Mouse (Mus musculus) bone marrow macrophage, adult 2 months (primary cell): Measurements from ENCODE around the gene Mas1. TPM values are rescaled to one million over a fixed set of nuclear protein-coding genes. Genes with fewer than 3 reads are reported as not detected.

ENCODE experiments used
- H3K27ac ChIP-seq: 2 replicates; pipeline ENCODE4 v1.5.1; 2012; ENCODE audit warnings: low read depth, low read length; ENCODE audit not compliant: insufficient read depth
- H3K4me1 ChIP-seq: 2 replicates; pipeline ENCODE4 v1.6.1; 2012; ENCODE audit warnings: low read length; ENCODE audit not compliant: control insufficient read depth, insufficient read depth
- H3K4me3 ChIP-seq: 2 replicates; pipeline ENCODE4 v1.5.1; 2012; ENCODE audit warnings: mild to moderate bottlenecking, low read length, moderate library complexity; ENCODE audit not compliant: insufficient read depth
- CTCF ChIP-seq: IDR thresholded peaks from 2 replicates; pipeline ENCODE4 v1.5.1; 2012; ENCODE audit warnings: low read depth, mild to moderate bottlenecking, low read length, moderate library complexity
- POLR2A ChIP-seq: IDR thresholded peaks from 2 replicates; pipeline ENCODE4 v1.6.1; 2012; ENCODE audit warnings: mild to moderate bottlenecking, low read depth, low read length, borderline replicate concordance
- polyA plus RNA-seq: library from polyadenylated mRNA; stranded (reverse); fragments of >200 nt; gene quantifications from 2 replicates; pipeline ENCODE4 v1.2.4, GENCODE M21; 2012; ENCODE audit not compliant: missing spikeins, insufficient read depth, insufficient read length

The Mas1 gene
- polyA plus RNA-seq, 1 experiment, result not detected

DNA sequence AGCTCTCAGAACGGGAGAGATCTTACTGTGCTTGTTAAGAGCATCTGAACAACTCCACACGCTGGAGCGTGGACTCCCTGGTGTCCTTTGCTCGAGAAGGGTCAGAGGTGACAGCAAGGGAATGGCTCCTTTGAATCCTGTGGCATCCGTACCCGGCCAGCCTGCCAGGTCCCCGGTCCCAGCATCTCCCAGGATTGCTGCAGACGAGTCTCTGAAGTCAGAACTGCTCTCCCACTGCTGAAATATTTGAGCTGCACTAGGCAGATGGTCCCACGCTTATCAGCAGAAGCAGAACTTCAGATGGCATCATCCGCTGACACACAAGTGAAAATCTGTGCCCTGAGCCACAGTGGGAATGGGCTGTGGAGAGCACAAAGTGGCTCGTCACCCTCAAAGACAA lies 16.3 kb downstream of the Mas1 start:
- H3K4me1 ChIP-seq, result peaks cover 8% of the 10 kb centered on the region
- H3K27ac ChIP-seq, result no peak overlapping the region
- H3K4me3 ChIP-seq, result no peak overlapping the region
- no peak for TF ChIP-seq CTCF
- no peak for TF ChIP-seq POLR2A

DNA sequence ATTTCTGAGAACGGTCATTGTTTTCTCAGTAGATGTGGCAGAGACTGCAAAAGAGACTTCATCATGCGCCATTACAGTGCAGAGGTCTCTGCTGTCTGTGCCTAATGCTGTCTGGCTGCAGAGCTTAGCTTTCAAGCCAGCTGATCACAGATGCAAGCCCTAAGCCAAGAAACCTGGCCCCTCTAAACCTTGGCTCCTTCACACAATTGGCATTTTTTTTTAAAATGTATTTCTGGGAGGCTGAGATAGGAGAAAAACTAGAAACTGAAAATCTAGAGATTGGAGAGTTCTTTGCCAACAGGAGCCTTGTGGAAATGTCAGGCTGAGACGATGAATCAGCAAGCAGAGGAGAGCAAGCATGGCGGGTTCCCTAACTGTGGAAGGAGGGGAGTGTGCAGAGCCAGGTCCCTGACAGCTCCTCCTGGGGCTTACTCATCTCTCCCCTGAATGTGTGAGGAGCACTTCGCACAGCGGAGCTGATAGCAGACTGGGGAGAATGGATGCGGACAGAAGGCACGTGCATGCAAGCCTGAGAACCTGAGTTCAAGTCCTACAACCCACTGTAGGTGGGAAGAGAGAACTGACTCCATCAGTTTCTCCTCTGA lies 18.1 kb downstream of the Mas1 start:
- Histone ChIP-seq H3K4me1 (peaks cover 8% of the 10 kb centered on the region), H3K27ac (no peak overlapping the region), H3K4me3 (no peak overlapping the region)
- TF ChIP-seq POLR2A (no peak), CTCF (no peak)

DNA sequence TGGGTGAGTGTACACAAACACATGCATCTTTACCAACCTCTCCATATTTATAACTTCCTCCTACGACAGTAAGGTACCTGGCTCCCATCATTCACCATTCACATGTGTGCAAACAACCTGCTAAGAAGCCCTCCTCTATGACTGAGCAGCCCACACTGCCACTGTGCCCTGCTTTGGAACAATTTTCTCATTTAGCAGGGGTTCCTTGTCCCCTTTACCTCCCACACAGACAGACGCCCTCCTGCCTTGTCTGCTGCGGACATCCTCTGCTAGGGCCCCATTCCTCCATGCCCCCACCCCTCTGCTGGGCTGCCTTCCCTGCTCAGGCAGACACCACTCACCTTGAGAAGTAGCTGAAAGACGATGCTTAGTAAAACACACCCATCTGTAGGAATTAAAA lies 20.2 kb downstream of the Mas1 start:
- H3K4me3 ChIP-seq, result no peak overlapping the region
- no peaks in the 10 kb centered on the region for H3K4me1 ChIP-seq
- TF ChIP-seq CTCF (no peak), POLR2A (no peak)
- H3K27ac ChIP-seq, result no peak overlapping the region

DNA sequence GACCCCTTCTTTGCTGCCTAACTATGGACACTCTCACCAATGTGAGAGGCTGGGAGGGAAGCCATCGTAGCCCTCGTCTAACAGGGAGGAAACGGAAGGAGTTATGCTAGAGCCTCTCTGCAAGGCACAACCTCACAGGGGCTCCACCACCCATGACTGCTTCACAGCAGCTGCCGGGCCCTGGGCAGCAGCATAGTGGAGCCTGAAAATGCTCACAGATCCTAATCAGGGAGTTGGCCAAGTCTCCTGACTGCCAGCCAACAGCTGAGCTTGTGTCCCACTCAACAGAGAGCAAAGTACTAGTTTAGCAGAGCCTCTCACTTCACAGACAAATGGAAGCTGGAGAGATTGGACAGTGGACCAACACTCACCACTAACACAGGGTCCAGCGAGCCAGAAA lies 21.5 kb downstream of the Mas1 start:
- H3K27ac ChIP-seq, result no peak overlapping the region
- TF ChIP-seq POLR2A (no peak), CTCF (no peak)
- no peak overlapping the region for H3K4me3 ChIP-seq
- no peaks in the 10 kb centered on the region for H3K4me1 ChIP-seq

DNA sequence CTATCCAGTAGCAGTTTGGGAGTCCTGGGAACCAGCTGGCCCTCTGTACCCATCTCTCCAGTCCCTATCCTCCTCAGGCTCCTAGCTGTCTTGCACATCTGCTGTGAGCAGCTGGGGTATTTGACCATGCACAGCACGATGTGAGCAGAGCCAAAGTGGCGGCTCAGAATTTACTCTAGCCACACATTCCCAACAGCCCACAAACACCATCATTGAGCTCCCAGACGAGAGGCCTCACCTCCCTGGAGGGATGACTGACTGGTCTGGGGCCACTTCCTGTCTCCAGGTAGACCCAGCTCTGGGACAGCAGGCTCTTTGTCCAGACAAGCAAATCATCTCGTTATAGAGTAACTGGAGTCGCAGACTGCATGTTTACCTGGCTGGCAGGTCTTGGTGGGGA lies 22.1 kb downstream of the Mas1 start:
- no peak for TF ChIP-seq CTCF
- no peak for TF ChIP-seq POLR2A
- Histone ChIP-seq H3K27ac (no peak overlapping the region), H3K4me3 (no peak overlapping the region), H3K4me1 (no peaks in the 10 kb centered on the region)

DNA sequence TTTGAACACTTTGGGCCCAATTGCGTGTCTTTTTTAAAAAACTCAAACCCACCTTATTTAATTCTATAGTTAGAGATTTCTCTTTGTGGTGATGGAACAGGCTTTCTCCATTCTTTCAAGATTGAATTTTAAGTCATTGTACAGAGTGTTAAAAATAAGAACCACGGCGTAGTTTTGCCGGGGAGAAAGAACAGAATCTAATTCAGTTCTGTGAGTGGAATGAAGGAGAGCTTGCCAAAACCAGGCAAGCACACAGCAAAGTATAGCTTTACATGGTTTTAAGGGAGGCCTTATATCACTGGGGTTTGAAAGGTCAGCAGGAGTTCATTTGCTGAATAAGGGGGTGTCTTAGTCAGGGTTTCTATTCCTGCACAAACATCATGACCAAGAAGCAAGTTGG lies 23.4 kb downstream of the Mas1 start:
- Histone ChIP-seq H3K27ac (no peak overlapping the region), H3K4me3 (no peak overlapping the region), H3K4me1 (no peaks in the 10 kb centered on the region)
- TF ChIP-seq POLR2A (no peak), CTCF (no peak)

DNA sequence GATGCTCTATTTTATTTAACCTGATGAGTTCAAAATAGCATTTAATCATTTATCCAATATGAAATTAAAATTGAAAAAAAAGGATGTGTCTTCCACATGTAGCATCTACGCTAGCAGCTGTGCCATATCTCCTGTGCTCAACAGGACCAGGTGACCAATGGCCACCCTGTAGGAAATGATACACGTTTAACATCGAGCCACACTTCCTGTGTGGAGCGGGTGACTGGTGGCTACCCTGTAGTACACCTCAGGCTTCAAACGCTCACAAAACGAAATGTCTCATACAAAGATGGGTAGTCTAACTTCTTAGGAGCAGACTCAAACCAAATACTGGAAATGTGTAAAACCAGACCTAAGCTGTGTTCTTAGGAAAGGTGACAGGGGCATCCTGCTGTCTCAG lies 24.1 kb downstream of the Mas1 start:
- no peak for TF ChIP-seq CTCF
- TF ChIP-seq POLR2A, result no peak
- H3K4me1 ChIP-seq, result no peaks in the 10 kb centered on the region
- no peak overlapping the region for H3K27ac ChIP-seq
- H3K4me3 ChIP-seq, result no peak overlapping the region

DNA sequence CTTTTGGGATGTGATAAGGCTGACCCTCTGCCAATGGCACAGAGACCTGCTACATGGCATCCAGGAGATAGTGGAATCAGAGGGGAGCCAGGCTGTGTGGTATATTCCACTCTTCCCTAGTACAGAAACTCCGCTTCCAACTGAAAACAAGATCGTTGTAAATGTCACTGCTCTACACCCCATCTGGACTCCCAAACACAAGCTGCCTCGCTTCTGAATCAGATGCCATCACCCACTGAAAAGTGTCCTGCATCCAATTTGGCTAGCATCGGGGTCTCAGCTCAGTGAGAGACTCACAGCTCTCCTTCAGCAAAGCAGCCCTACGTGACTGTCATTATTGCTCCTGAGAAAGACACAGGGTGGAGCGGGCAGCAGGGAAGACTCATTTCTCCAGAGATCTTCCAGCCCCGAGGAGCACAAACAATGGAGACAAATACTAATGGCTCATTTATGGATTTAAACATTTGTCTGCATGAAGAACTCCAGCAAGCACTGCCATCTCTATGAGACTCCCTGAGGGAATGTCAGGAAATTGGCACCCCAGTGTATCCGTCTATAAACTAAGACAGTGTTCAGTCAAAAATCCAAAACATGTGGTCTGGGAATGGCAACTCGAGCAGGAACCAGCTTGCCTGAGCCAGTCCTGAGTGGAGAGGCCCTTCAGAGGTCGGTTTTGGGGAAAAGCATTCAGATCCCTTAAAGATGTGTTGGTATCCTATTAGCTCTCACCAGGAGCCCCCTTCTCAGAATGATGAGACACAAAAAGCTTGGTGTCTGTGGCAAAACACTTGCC lies 28.3 kb downstream of the Mas1 start:
- TF ChIP-seq CTCF (no peak), POLR2A (no peak)
- H3K4me3 ChIP-seq, result no peak overlapping the region
- H3K27ac ChIP-seq, result no peak overlapping the region
- no peaks in the 10 kb centered on the region for H3K4me1 ChIP-seq

DNA sequence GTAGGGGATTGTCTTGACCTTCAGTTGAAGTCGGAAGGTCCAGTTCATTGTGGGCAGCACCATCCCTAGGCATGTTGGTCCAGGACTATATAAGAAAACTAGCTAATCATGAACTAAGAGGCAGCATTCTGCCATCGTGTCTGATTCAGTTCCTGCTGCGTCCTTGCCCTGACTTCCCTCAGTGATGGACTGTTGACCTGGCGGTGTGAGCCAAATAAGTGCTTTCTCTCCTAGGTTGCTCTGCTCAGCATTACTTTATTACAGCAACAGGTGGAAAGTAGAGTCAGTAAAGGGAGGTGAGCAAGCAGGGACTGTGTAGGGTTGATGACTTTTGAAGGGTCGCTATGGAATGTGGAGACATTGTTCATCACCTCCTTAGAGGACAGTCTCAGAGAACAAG lies 32.2 kb downstream of the Mas1 start:
- TF ChIP-seq POLR2A (no peak), CTCF (no peak)
- H3K4me3 ChIP-seq, result no peak overlapping the region
- peaks cover 13% of the 10 kb centered on the region for H3K4me1 ChIP-seq

DNA sequence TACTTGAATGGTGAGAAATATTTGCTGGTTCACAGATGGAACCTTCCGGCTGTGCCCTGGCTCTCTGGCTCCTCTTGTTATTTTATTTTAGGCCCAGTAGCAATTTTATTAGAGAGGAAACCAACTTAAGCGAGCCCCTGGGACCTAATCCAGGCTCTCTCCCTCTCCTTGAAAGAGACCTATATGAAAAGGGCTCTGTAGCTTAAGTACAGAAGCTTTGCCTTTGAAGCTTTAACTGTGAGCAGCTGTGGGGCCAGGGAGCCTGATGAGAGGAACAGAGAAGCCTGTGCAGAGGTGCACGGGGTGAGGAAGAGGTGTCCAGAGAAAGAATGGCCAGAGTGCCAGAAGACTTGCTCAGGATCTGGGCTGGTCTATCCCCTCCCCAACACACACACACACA lies 33.1 kb downstream of the Mas1 start:
- Histone ChIP-seq H3K27ac (no peak overlapping the region), H3K4me1 (peaks cover 13% of the 10 kb centered on the region), H3K4me3 (no peak overlapping the region)
- TF ChIP-seq CTCF, result no peak
- no peak for TF ChIP-seq POLR2A

More for the DNA sequence above, 32.2 kb downstream of the Mas1 start:
- H3K27ac ChIP-seq, result no peak overlapping the region

DNA sequence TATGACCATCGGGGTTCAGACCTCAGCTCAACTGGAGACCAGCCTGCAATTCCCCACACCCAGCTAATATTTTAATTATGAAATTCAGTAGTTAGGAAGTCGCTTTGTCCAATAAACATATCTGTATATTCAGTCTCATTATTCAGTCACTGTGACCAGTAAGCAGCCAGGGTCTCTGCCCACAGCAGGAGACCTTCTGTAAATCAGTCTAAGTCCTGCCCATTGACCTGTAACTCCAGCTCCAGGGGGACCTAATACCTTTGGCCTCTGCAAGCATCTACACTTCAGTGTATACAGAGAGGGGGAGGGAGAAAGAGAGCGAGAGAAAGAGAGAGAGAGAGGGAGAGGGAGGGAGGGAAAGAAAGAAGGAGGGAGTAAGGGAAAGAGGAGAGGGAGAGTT lies 33.6 kb downstream of the Mas1 start:
- Histone ChIP-seq H3K4me1 (peaks cover 13% of the 10 kb centered on the region), H3K27ac (no peak overlapping the region), H3K4me3 (no peak overlapping the region)
- TF ChIP-seq CTCF, result no peak
- TF ChIP-seq POLR2A, result no peak
